Mouse (Mus musculus) C2C12 (cell line): ENCODE data around the gene Ttn.

Experiments used
- CEBPB ChIP-seq: IDR thresholded peaks from one replicate; pipeline ENCODE4 v1.6.1; 2011; ENCODE audit warnings: low read depth, mild to moderate bottlenecking, control low read depth, moderate library complexity
- CTCF ChIP-seq: IDR thresholded peaks from one replicate; pipeline ENCODE4 v1.5.1; 2011; ENCODE audit not compliant: control insufficient read depth, insufficient read depth, insufficient read length
- MYOD1 ChIP-seq: IDR thresholded peaks from one replicate; pipeline ENCODE4 v1.6.1; 2011; ENCODE audit warnings: low read depth; ENCODE audit not compliant: control insufficient read depth, insufficient read length

- TF ChIP-seq CTCF (no peak), CEBPB (no peak), MYOD1 (no peak)
Observed at GRCm38 (mm10) chr2:76971069-76971468, 11.3 kb downstream of the Ttn start.
